Mouse (Mus musculus) erythroblast, adult 5-6 weeks (primary cell): ENCODE measurements around the gene Serf2. TPM values are rescaled to one million over a fixed set of nuclear protein-coding genes. Genes with fewer than 3 reads are reported as not detected.

ENCODE experiments used
- ATAC-seq: replicated peaks from 2 replicates; pipeline ENCODE4 v1.8.0; 2016; ENCODE audit warnings: moderate number of reproducible peaks, mild to moderate bottlenecking, moderate TSS enrichment, inconsistent platforms; ENCODE audit not compliant: poor library complexity, low FRiP score, severe bottlenecking
- total RNA-seq, 2 experiments: library from RNA; stranded (forward) in 1 of 2; stranded (reverse) in 1 of 2; fragments of 150-400 nt in 1 of 2; fragments of 200-764, 138-1000 nt in 1 of 2; gene quantifications; 2 replicates each; pipeline versions ENCODE4 v1.2.3 to v1.2.4; 2015 to 2017; ENCODE audit warnings: low replicate concordance in 2 of 2

Gene Serf2
- 50.9 and 58.1 TPM in 2 replicates for total RNA-seq (2015; ENCODE audit: low replicate concordance)
- 40.6 and 55.3 TPM in 2 replicates for total RNA-seq (2017; ENCODE audit: low replicate concordance)

GRCm38 (mm10) chr2:121448739-121449535, at the start of gene Serf2:
Gene Serf2, plus strand, starts transcription at chr2:121449195.
- ATAC-seq = peak; percentile 95

- no peak for ATAC-seq
These were observed 45.7 kb upstream of the Serf2 start for GRCm38 (mm10) chr2:121403296-121403695.

GRCm38 (mm10) chr2:121408160-121408559, 40.8 kb upstream of the Serf2 start:
- peak; percentile 69 for ATAC-seq

GRCm38 (mm10) chr2:121412843-121413386, 36.1 kb upstream of the Serf2 start:
- 0 out of 2 replicates have a peak, but pooled peaks have one; percentile 20 for ATAC-seq

- peak; percentile 92 for ATAC-seq
These were observed 35.5 kb upstream of the Serf2 start, which contains the start of the genes Pdia3 and Catsper2 for GRCm38 (mm10) chr2:121413387-121414042. Gene Pdia3, plus strand, starts transcription at chr2:121413775. Gene Catsper2, minus strand, starts transcription at chr2:121413792.

- ATAC-seq = peak; percentile 33; the same call in 1 of the 2 replicates
These were observed 34.8 kb upstream of the Serf2 start for GRCm38 (mm10) chr2:121414139-121414685.

GRCm38 (mm10) chr2:121415103-121415502, 33.9 kb upstream of the Serf2 start:
- no peak for ATAC-seq

GRCm38 (mm10) chr2:121415591-121415990, 33.4 kb upstream of the Serf2 start:
- ATAC-seq = no peak

GRCm38 (mm10) chr2:121416356-121416755, 32.6 kb upstream of the Serf2 start:
- ATAC-seq = no peak

GRCm38 (mm10) chr2:121418476-121418875, 30.5 kb upstream of the Serf2 start:
- ATAC-seq = no peak

- no peak for ATAC-seq
These were observed 25.8 kb upstream of the Serf2 start for GRCm38 (mm10) chr2:121423166-121423565.

GRCm38 (mm10) chr2:121425890-121426289, 23.1 kb upstream of the Serf2 start:
- no peak for ATAC-seq

GRCm38 (mm10) chr2:121434854-121435253, 14.1 kb upstream of the Serf2 start:
- 0 out of 2 replicates have a peak, but pooled peaks have one; percentile 68 for ATAC-seq

GRCm38 (mm10) chr2:121439746-121440145, 9.2 kb upstream of the Serf2 start:
- ATAC-seq = no peak

- ATAC-seq = no peak
These were observed 8.0 kb upstream of the Serf2 start for GRCm38 (mm10) chr2:121440834-121441605.

GRCm38 (mm10) chr2:121441800-121442199, 7.2 kb upstream of the Serf2 start:
- no peak for ATAC-seq

GRCm38 (mm10) chr2:121442259-121443067, 6.5 kb upstream of the Serf2 start:
- ATAC-seq = peak; percentile 97

GRCm38 (mm10) chr2:121443068-121443349, 6.0 kb upstream of the Serf2 start:
- peak; percentile 26 for ATAC-seq

GRCm38 (mm10) chr2:121444178-121444577, 4.8 kb upstream of the Serf2 start, which contains the start of gene Ell3:
Gene Ell3, minus strand, starts transcription at chr2:121444278.
- no peak for ATAC-seq
